Mouse (Mus musculus) heart, embryonic 13.5 days (tissue): ENCODE data around the gene Micall2. TPM values are rescaled to one million over a fixed set of nuclear protein-coding genes. Genes with fewer than 3 reads are reported as not detected.
"Not testable (repeated sequence)": the region's sequence is repeated elsewhere in the genome, so short reads cannot be mapped to it uniquely, and the experiment has no call there.

Experiments
- ATAC-seq: fragments of 200-750 bp; cut with Nextera tagmentation; 2 replicates; pipeline ENCODE4 v1.8.0; 2017; ENCODE audit warnings: moderate TSS enrichment; ENCODE audit not compliant: insufficient number of reproducible peaks, low FRiP score, low TSS enrichment; ENCODE audit errors: extremely low read depth
- H3K27ac ChIP-seq: fragments of 300-500 bp; sonication (generic); replicated peaks from 2 replicates; pipeline ENCODE4 v1.5.1; 2015; ENCODE audit warnings: moderate library complexity, mild to moderate bottlenecking, inconsistent platforms
- H3K27me3 ChIP-seq: fragments of 300-500 bp; sonication (generic); replicated peaks from 2 replicates; pipeline ENCODE4 v1.6.1; 2015; ENCODE audit warnings: mild to moderate bottlenecking, inconsistent platforms
- H3K36me3 ChIP-seq: fragments of 300-500 bp; sonication (generic); 2 replicates; pipeline ENCODE4 v1.6.1; 2015; ENCODE audit warnings: mild to moderate bottlenecking, inconsistent platforms
- H3K4me1 ChIP-seq: fragments of 300-500 bp; sonication (generic); 2 replicates; pipeline ENCODE4 v1.6.1; 2015; ENCODE audit warnings: inconsistent platforms
- H3K4me2 ChIP-seq: fragments of 300-500 bp; sonication (generic); 2 replicates; pipeline ENCODE4 v1.6.1; 2015; ENCODE audit warnings: inconsistent platforms, mild to moderate bottlenecking, moderate library complexity
- H3K4me3 ChIP-seq: fragments of 300-500 bp; sonication (generic); 2 replicates; pipeline ENCODE4 v1.5.1; 2015; ENCODE audit warnings: moderate library complexity, mild to moderate bottlenecking, inconsistent platforms
- H3K9ac ChIP-seq: fragments of 300-500 bp; sonication (generic); 2 replicates; pipeline ENCODE4 v1.6.1; 2015; ENCODE audit warnings: inconsistent platforms, mild to moderate bottlenecking, moderate library complexity
- H3K9me3 ChIP-seq: fragments of 300-500 bp; sonication (generic); 2 replicates; pipeline ENCODE4 v1.6.1; 2016; ENCODE audit warnings: inconsistent platforms
- WGBS: fragments of 180-500 bp; shearing (Covaris S2); methylation state at CpG from one replicate; pipeline ENCODE4 v1.1.7; 2015; ENCODE audit warnings: mixed read lengths; 5-methylcytosine and 5-hydroxymethylcytosine counted together
- polyA plus RNA-seq: library from polyadenylated mRNA; unstranded; fragments of >200 nt; fragmentation: Nextera tagmentation; extraction: Ambion mirVana; gene quantifications from 2 replicates; pipeline ENCODE4 v1.2.1, GENCODE M21; 2015

The Micall2 gene
- polyA plus RNA-seq, 1 experiment from 2014 or later = 1.7 TPM

GRCm38 (mm10) chr5:139695876-139696275, 40.3 kb downstream of the Micall2 start:
- not testable (repeated sequence) for H3K9ac ChIP-seq, H3K36me3 ChIP-seq, H3K9me3 ChIP-seq, H3K4me1 ChIP-seq, H3K27ac ChIP-seq, H3K4me2 ChIP-seq, ATAC-seq, H3K4me3 ChIP-seq
- H3K27me3 ChIP-seq = peaks cover 23% of the 10 kb centered on the region
- 63% methylated on average over 3 of the region's 3 CpGs for WGBS

GRCm38 (mm10) chr5:139694989-139695571, 41.1 kb downstream of the Micall2 start:
- peaks cover 23% of the 10 kb centered on the region for H3K27me3 ChIP-seq
- no peak overlapping the region for H3K9ac ChIP-seq
- peak overlapping the region; percentile 37 for H3K4me2 ChIP-seq
- H3K9me3 ChIP-seq = peaks cover 5% of the 10 kb centered on the region; the same call in 1 of the 2 replicates
- H3K4me1 ChIP-seq = peaks cover 7% of the 10 kb centered on the region
- H3K27ac ChIP-seq = no peak overlapping the region
- WGBS = 26% methylated on average over 7 of the region's 7 CpGs
- ATAC-seq = no peak
- no peak overlapping the region for H3K4me3 ChIP-seq
- no peaks in the 10 kb centered on the region for H3K36me3 ChIP-seq

GRCm38 (mm10) chr5:139694292-139694988, 41.7 kb downstream of the Micall2 start:
- WGBS = 57% methylated on average over 16 of the region's 16 CpGs
- no peak overlapping the region for H3K4me3 ChIP-seq
- H3K27ac ChIP-seq = no peak overlapping the region
- H3K9ac ChIP-seq = no peak overlapping the region
- H3K27me3 ChIP-seq = peaks cover 23% of the 10 kb centered on the region
- ATAC-seq = no peak
- H3K36me3 ChIP-seq = no peaks in the 10 kb centered on the region
- peaks cover 7% of the 10 kb centered on the region for H3K4me1 ChIP-seq
- peaks cover 5% of the 10 kb centered on the region; the same call in 1 of the 2 replicates for H3K9me3 ChIP-seq
- peak overlapping the region; percentile 37 for H3K4me2 ChIP-seq

GRCm38 (mm10) chr5:139690791-139691190, 45.3 kb downstream of the Micall2 start:
- Histone ChIP-seq H3K36me3 (no peaks in the 10 kb centered on the region), H3K4me1 (peaks cover 14% of the 10 kb centered on the region), H3K9ac (no peak overlapping the region), H3K4me3 (no peak overlapping the region), H3K27me3 (peaks cover 50% of the 10 kb centered on the region), H3K27ac (no peak overlapping the region), H3K4me2 (no peak overlapping the region), H3K9me3 (peaks cover 5% of the 10 kb centered on the region; the same call in 1 of the 2 replicates)
- WGBS = 66% methylated on average over 9 of the region's 9 CpGs
- ATAC-seq = no peak

DNA sequence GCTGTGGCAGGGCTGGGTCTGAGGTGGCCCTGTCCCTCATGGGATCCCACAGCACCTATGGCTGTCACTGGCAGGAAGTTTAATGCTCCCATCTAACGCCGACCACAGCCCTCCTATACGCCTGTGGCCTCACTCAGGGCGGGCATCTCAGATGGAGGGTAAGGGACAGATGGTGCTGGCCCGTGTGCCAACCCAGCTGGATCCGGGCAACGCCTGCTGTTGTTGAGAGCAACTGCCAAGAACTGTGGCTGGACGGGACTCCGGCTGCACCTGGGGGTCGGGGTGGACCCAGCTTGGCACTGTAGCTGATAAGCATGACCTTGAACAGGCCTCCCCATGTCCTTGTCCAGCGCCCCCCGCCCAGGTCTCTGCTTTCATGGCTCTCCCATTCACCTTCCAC, 47.8 kb downstream of the Micall2 start:
- Histone ChIP-seq H3K4me3 (no peak overlapping the region), H3K27me3 (peaks cover 58% of the 10 kb centered on the region), H3K36me3 (no peaks in the 10 kb centered on the region), H3K9ac (no peak overlapping the region), H3K27ac (no peak overlapping the region), H3K4me1 (peaks cover 7% of the 10 kb centered on the region; the same call in 1 of the 2 replicates), H3K4me2 (no peak overlapping the region), H3K9me3 (no peaks in the 10 kb centered on the region)
- ATAC-seq = no peak
- WGBS = 76% methylated on average over 12 of the region's 12 CpGs

- H3K36me3 ChIP-seq = no peaks in the 10 kb centered on the region
- no peaks in the 10 kb centered on the region for H3K9me3 ChIP-seq
- WGBS = 7% methylated on average over 13 of the region's 13 CpGs
- no peak overlapping the region for H3K4me2 ChIP-seq
- ATAC-seq = no peak
- H3K4me3 ChIP-seq = no peak overlapping the region
- H3K4me1 ChIP-seq = peaks cover 7% of the 10 kb centered on the region; the same call in 1 of the 2 replicates
- H3K9ac ChIP-seq = no peak overlapping the region
- H3K27me3 ChIP-seq = peaks cover 66% of the 10 kb centered on the region
- H3K27ac ChIP-seq = no peak overlapping the region
Observed at GRCm38 (mm10) chr5:139687646-139688045, 48.5 kb downstream of the Micall2 start.

GRCm38 (mm10) chr5:139686530-139687249, 49.4 kb downstream of the Micall2 start:
- WGBS = 29% methylated on average over 21 of the region's 21 CpGs
- Histone ChIP-seq H3K36me3 (no peaks in the 10 kb centered on the region), H3K27ac (no peak overlapping the region), H3K4me1 (peaks cover 10% of the 10 kb centered on the region; the same call in 1 of the 2 replicates), H3K9ac (no peak overlapping the region), H3K4me3 (no peak overlapping the region), H3K27me3 (peaks cover 75% of the 10 kb centered on the region), H3K4me2 (peak overlapping the region; percentile 13; the same call in 1 of the 2 replicates), H3K9me3 (no peaks in the 10 kb centered on the region)
- ATAC-seq = peak; percentile 44; the same call in 1 of the 2 replicates

GRCm38 (mm10) chr5:139683228-139683627, 52.9 kb downstream of the Micall2 start:
- Histone ChIP-seq H3K27me3 (peaks cover 95% of the 10 kb centered on the region), H3K4me1 (peaks cover 11% of the 10 kb centered on the region; the same call in 1 of the 2 replicates), H3K9ac (no peak overlapping the region), H3K27ac (no peak overlapping the region), H3K9me3 (no peaks in the 10 kb centered on the region), H3K4me2 (no peak overlapping the region), H3K36me3 (no peaks in the 10 kb centered on the region), H3K4me3 (no peak overlapping the region)
- no peak for ATAC-seq
- 3% methylated on average over 2 of the region's 2 CpGs for WGBS

DNA sequence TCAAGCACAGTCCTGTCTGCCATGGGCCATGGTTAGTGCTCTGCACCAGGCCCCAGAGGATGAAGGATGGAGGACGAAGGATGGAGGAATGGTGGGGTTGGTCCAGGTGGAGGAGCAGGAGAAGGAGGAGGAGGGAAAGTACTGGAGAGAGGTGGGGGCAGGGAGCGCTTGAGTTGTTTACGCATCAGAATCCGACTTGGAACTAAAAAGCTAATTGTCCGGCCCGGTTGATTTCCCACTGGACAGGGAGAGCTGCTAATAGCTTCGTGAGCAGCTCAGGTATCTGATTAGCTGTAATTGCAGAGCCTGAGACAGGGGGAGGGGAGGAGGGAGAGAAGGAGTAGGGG, 53.5 kb downstream of the Micall2 start:
- Histone ChIP-seq H3K36me3 (no peaks in the 10 kb centered on the region), H3K4me1 (peaks cover 11% of the 10 kb centered on the region; the same call in 1 of the 2 replicates), H3K27ac (no peak overlapping the region), H3K9ac (no peak overlapping the region), H3K4me3 (no peak overlapping the region), H3K27me3 (peaks cover 95% of the 10 kb centered on the region), H3K9me3 (no peaks in the 10 kb centered on the region), H3K4me2 (no peak overlapping the region)
- no peak for ATAC-seq
- WGBS = under 1% methylated on average over 7 of the region's 7 CpGs

- H3K36me3 ChIP-seq = no peaks in the 10 kb centered on the region
- ATAC-seq = no peak
- no peaks in the 10 kb centered on the region for H3K9me3 ChIP-seq
- H3K4me3 ChIP-seq = no peak overlapping the region
- H3K4me1 ChIP-seq = peaks cover 10% of the 10 kb centered on the region; the same call in 1 of the 2 replicates
- no peak overlapping the region for H3K9ac ChIP-seq
- H3K4me2 ChIP-seq = no peak overlapping the region
- H3K27me3 ChIP-seq = peaks cover 95% of the 10 kb centered on the region
- 9% methylated on average over 20 of the region's 20 CpGs for WGBS
- no peak overlapping the region for H3K27ac ChIP-seq
Observed at GRCm38 (mm10) chr5:139681832-139682630, 54.1 kb downstream of the Micall2 start.

GRCm38 (mm10) chr5:139675707-139675967, 60.5 kb downstream of the Micall2 start:
- Histone ChIP-seq H3K9ac (no peak overlapping the region), H3K36me3 (no peaks in the 10 kb centered on the region), H3K4me3 (no peak overlapping the region), H3K4me2 (no peak overlapping the region), H3K27me3 (peaks cover 95% of the 10 kb centered on the region), H3K4me1 (no peaks in the 10 kb centered on the region), H3K27ac (no peak overlapping the region), H3K9me3 (no peaks in the 10 kb centered on the region)
- ATAC-seq = no peak
